Mouse (Mus musculus): ENCODE measurements around the gene Bik.

GRCm38 (mm10) chr15:83493856-83494571, 32.6 kb upstream of the Bik start:
- TF ChIP-seq POLR2A (IDR thresholded peaks at IDR 0.05; ENCODE audit: borderline replicate concordance, extremely low read depth, insufficient read depth, insufficient read length, poor library complexity, severe bottlenecking) (no peak), CTCF (IDR thresholded peaks at IDR 0.05; ENCODE audit: borderline replicate concordance, extremely low read depth, insufficient read depth, insufficient read length) (no peak)

All from brain, embryonic 14.5 days (tissue).